Mouse (Mus musculus) heart, embryonic 14.5 days (tissue): ENCODE measurements around the gene Mms22l. TPM values are rescaled to one million over a fixed set of nuclear protein-coding genes. Genes with fewer than 3 reads are reported as not detected.
"Not testable (repeated sequence)": the region's sequence is repeated elsewhere in the genome, so short reads cannot be mapped to it uniquely, and the experiment has no call there.

Experiments
- ATAC-seq: fragments of 200-750 bp; cut with Nextera tagmentation; 2 replicates; pipeline ENCODE4 v1.8.0; 2017; ENCODE audit warnings: low read depth, moderate TSS enrichment; ENCODE audit not compliant: insufficient number of reproducible peaks, insufficient read depth, low FRiP score
- H3K27ac ChIP-seq, 2 experiments: fragments of 200-500 bp in 1 of 2; fragments of 300-500 bp in 1 of 2; sonication (generic) in 1 of 2; replicated peaks in 1 of 2; 2 replicates each; pipeline ENCODE4 v1.5.1; 2012 to 2014; ENCODE audit warnings: low read depth in 2 of 2, low read length in 2 of 2, control low read depth in 1 of 2, mild to moderate bottlenecking in 1 of 2, mixed read lengths in 1 of 2; ENCODE audit not compliant: control insufficient read depth in 1 of 2, insufficient read depth in 1 of 2
- H3K27me3 ChIP-seq: fragments of 300-500 bp; sonication (generic); 2 replicates; pipeline ENCODE4 v1.6.1; 2014; ENCODE audit warnings: mild to moderate bottlenecking, low read length, control low read depth; ENCODE audit not compliant: control insufficient read depth, insufficient read depth
- H3K36me3 ChIP-seq: fragments of 300-500 bp; sonication (generic); 2 replicates; pipeline ENCODE4 v1.6.1; 2014; ENCODE audit warnings: mild to moderate bottlenecking, control low read depth, low read length, mixed read lengths; ENCODE audit not compliant: control insufficient read depth, insufficient read depth
- H3K4me1 ChIP-seq, 2 experiments: fragments of 200-500 bp in 1 of 2; fragments of 300-500 bp in 1 of 2; sonication (generic) in 1 of 2; 2 replicates each; pipeline ENCODE4 v1.6.1; 2012 to 2014; ENCODE audit warnings: low read length in 2 of 2, control low read depth in 1 of 2, mixed read lengths in 1 of 2; ENCODE audit not compliant: control insufficient read depth in 2 of 2, insufficient read depth in 2 of 2
- H3K4me2 ChIP-seq: fragments of 300-500 bp; sonication (generic); 2 replicates; pipeline ENCODE4 v1.6.1; 2014; ENCODE audit warnings: mild to moderate bottlenecking, low read length
- H3K4me3 ChIP-seq, 2 experiments: fragments of 200-500 bp in 1 of 2; fragments of 300-500 bp in 1 of 2; sonication (generic) in 1 of 2; 2 replicates each; pipeline ENCODE4 v1.5.1; 2012 to 2014; ENCODE audit warnings: low read length in 2 of 2, mild to moderate bottlenecking in 2 of 2, control low read depth in 1 of 2, low read depth in 1 of 2, moderate library complexity in 1 of 2; ENCODE audit not compliant: control insufficient read depth in 1 of 2, insufficient read depth in 1 of 2
- H3K9ac ChIP-seq: fragments of 300-500 bp; sonication (generic); 2 replicates; pipeline ENCODE4 v1.6.1; 2014; ENCODE audit warnings: mild to moderate bottlenecking, low read length
- H3K9me3 ChIP-seq: fragments of 300-500 bp; sonication (generic); 2 replicates; pipeline ENCODE4 v1.6.1; 2016; ENCODE audit warnings: low read length, control low read depth; ENCODE audit not compliant: control insufficient read depth
- WGBS: fragments of 180-500 bp; shearing (Covaris S2); extraction: QIAGEN DNeasy Blood & Tissue Kit; methylation state at CpG from one replicate; pipeline ENCODE4 v1.1.7; 2014; 5-methylcytosine and 5-hydroxymethylcytosine counted together
- polyA plus RNA-seq: library from polyadenylated mRNA; unstranded; fragments of >200 nt; fragmentation: Nextera tagmentation; extraction: Ambion mirVana; gene quantifications from 2 replicates; pipeline ENCODE4 v1.2.1, GENCODE M21; 2014

Mms22l gene
- 22.0 and 22.1 TPM in 2 replicates for polyA plus RNA-seq

DNA sequence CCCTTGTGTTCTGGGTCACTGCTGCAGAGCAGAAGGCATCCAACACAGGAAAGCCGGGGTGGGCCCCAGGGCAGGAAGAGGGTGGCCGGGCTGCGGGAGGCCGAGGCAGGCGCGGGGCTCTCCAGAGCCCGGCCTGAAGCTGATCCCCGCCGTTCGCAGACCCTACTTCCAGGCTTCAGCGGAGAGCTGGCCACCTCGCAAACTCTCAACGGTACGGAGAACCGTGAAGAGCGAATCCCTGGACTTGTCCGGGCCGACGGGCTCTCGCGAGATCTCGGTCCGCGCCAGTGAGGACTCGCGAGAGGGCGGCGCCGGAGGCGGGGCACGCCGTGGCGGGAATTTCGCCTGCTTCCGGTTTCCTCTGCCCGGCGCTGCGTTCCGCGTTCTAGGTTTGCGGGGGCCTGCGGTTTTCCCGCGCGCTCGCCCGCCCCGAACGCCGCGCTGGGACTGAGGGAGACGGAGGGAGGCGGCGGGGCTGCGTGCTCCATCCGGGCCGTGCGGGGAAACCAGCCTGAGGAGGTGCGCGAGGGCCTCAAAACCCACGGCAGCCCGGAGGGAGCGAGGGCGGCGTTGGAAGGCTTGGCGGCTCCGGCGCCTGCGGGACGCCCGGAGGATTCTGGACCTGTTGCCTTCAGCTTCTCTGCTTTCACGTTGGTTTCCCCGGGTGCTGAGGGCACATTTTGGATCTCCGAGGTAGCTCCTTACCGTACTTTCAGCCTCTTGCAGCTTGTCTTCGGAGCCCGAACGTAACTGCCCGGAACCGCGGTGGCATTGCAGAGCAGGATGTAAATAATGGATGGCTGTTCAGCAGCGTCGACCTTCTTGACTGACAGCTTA lies at the start of gene Mms22l:
Mms22l (plus strand) TSS at position 336 of the 837 bp plus-strand sequence.
- H3K27me3 ChIP-seq: no peaks in the 10 kb centered on the region
- H3K4me1 ChIP-seq: peaks cover 0 to 9% of the 10 kb centered on the region in 2 experiments; a peak in 1 of 4 replicates
- no peaks in the 10 kb centered on the region for H3K9me3 ChIP-seq
- peak within 1 kb of the TSS; percentile 82 for H3K4me2 ChIP-seq
- peak within 1 kb of the TSS; percentile 87 for H3K9ac ChIP-seq
- peak within 1 kb of the TSS; percentile 84 to 92 for H3K4me3 ChIP-seq
- WGBS: under 1% methylated on average over 81 of the region's 83 CpGs
- peak within 1 kb of the TSS; percentile 92 to 95 for H3K27ac ChIP-seq
- peak; percentile 98 for ATAC-seq
- H3K36me3 ChIP-seq: peaks cover 9% of the 10 kb centered on the region; the same call in 1 of the 2 replicates

DNA sequence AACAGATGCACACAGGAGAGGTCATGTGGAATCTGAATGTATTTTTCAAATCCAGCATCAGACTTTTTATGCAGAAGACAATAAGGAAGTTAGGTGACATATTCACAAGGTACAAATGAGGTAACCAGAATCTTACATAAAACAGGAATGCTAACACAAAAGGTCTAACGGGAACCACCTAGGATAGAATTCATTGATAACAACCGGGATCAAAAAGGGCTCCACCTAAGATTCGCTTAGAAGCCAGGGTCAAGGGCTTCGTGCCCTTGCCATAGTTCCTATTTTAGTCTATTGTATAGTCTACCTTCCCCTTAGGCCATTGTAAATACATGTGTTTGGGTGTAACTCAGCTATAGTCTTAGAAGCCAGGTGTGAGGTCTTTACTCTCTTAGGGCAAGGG lies 12.2 kb upstream of the Mms22l start:
- 81% methylated on average over 4 of the region's 4 CpGs for WGBS
- H3K4me3 ChIP-seq, ATAC-seq, H3K9me3 ChIP-seq, H3K27me3 ChIP-seq, H3K4me1 ChIP-seq, H3K4me2 ChIP-seq, H3K9ac ChIP-seq, H3K36me3 ChIP-seq, H3K27ac ChIP-seq: not testable (repeated sequence)

DNA sequence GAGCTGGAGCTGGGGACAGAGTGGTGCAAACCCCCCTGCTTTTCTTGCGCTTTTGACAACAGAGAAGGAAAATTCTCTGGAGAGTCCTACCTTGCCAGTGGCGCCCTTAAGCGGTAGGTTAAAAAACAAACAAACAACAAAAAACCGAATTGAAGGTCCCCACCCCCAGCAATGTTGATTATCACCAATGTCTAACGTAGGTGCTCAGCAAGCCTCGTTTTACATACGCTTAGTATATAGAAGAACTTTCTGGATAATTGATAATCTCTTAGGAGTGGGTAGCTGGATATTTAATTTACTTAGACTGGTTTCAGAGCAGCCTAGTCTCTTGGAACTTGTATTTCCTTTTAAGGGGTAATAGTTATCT lies 685 bp downstream of the Mms22l start:
- H3K36me3 ChIP-seq: peaks cover 12% of the 10 kb centered on the region; the same call in 1 of the 2 replicates
- peak overlapping the region; percentile 87 for H3K9ac ChIP-seq
- peak overlapping the region; percentile 84 to 92 for H3K4me3 ChIP-seq
- no peaks in the 10 kb centered on the region for H3K9me3 ChIP-seq
- WGBS: 2% methylated on average over 7 of the region's 7 CpGs
- peaks cover 0 to 9% of the 10 kb centered on the region in 2 experiments; a peak in 1 of 4 replicates for H3K4me1 ChIP-seq
- peak overlapping the region; percentile 73 to 95; a peak in 1 of 4 replicates for H3K27ac ChIP-seq
- ATAC-seq: no peak
- no peaks in the 10 kb centered on the region for H3K27me3 ChIP-seq
- H3K4me2 ChIP-seq: peak overlapping the region; percentile 82

DNA sequence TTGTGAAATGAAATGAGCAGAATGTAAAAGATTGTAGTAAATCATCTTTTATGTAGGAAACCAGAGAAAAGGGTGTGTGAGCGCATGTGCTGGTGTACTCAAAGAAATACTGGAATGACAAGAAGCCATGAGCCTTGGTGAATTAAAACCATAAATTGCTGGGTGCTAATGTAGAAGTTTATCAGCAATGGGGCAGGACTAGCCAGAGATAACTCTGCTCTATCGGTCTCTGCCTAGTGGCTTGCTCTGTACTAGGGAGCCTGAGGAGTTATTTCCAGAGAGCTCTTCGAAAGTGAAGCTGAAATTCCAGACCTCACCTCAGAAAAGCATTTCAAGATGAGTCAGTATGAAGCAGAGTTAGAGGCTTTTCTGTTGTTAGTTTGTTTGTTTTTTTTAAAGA lies 12.9 kb downstream of the Mms22l start:
- WGBS: 72% methylated on average over 3 of the region's 3 CpGs
- H3K4me1 ChIP-seq: no peaks in the 10 kb centered on the region
- H3K9ac ChIP-seq: no peak overlapping the region
- peaks cover 44% of the 10 kb centered on the region for H3K36me3 ChIP-seq
- no peak for ATAC-seq
- no peak overlapping the region for H3K4me3 ChIP-seq
- no peak overlapping the region for H3K4me2 ChIP-seq
- H3K27me3 ChIP-seq: no peaks in the 10 kb centered on the region
- H3K9me3 ChIP-seq: no peaks in the 10 kb centered on the region
- H3K27ac ChIP-seq: no peak overlapping the region

DNA sequence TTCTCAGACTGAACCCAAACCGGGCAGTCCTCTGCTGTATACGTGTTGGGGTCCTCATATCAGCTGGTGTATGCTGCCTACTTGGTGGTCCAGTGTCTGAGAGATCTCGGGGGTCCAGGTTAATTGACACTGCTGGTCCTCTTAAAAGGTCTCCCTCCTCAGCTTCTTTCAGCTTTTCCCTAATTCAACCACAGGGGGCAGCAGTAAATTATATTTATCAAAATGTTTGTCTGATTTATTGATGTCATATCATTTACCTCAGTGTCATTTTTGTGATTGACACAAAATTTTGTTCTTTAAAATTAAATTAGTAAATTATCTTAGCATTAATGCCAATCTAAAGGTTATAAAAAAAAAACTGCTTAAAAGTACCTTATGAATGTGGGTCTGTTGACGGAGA lies 40.7 kb downstream of the Mms22l start:
- WGBS: 89% methylated on average over 4 of the region's 4 CpGs
- H3K4me2 ChIP-seq: no peak overlapping the region
- no peaks in the 10 kb centered on the region for H3K4me1 ChIP-seq
- H3K9ac ChIP-seq: no peak overlapping the region
- H3K4me3 ChIP-seq: no peak overlapping the region
- H3K27me3 ChIP-seq: no peaks in the 10 kb centered on the region
- H3K9me3 ChIP-seq: no peaks in the 10 kb centered on the region
- H3K27ac ChIP-seq: no peak overlapping the region
- H3K36me3 ChIP-seq: peaks cover 10% of the 10 kb centered on the region
- no peak for ATAC-seq

DNA sequence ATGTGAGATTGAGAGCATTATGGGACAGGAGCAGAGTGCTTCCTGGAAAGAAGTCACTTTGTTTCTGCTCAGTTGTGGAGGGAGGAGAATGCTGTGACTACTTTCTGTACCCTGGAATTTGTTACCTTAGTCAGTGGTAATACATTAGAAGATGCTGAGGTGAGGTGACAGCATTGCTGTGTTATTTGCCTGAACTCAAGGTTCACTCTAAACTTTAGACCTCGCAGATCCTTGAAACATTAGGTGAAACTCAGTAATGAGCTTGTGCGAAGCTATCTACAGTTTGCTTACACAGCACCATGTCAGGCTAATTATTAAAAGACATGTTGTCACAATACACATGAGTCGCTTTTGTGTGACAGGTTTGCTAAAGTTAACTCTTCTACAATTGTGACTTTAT lies 47.2 kb downstream of the Mms22l start:
- 87% methylated on average over 3 of the region's 3 CpGs for WGBS
- no peaks in the 10 kb centered on the region for H3K27me3 ChIP-seq
- no peak overlapping the region for H3K9ac ChIP-seq

DNA sequence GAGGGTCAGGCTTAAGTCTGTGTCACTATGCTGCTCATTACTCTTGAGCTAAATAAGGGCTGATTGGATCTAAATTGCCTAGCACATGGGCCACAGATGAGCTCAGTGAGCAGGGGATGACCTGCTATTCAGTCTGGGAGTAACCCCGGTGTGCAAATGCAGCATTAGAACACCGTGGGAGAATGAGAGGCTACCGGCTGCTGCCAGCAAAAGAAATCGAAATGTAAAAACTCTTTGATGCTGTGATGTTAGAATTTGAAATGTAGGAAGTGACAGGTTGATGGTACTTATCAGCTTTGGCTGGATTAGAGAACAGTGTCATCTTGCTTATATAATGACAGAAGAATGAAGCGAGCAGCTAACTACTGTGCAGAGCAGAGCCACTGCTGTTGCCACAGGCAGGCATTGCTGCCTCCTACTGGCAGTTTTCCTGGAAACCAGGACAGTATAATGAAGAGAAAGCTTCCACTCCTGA lies 48.5 kb downstream of the Mms22l start:
- no peak overlapping the region for H3K4me3 ChIP-seq
- no peak overlapping the region for H3K4me2 ChIP-seq
- no peaks in the 10 kb centered on the region for H3K36me3 ChIP-seq
- no peak overlapping the region for H3K9ac ChIP-seq
- H3K9me3 ChIP-seq: no peaks in the 10 kb centered on the region
- H3K27ac ChIP-seq: no peak overlapping the region
- WGBS: 72% methylated on average over 5 of the region's 5 CpGs
- no peaks in the 10 kb centered on the region for H3K4me1 ChIP-seq
- ATAC-seq: no peak
- no peaks in the 10 kb centered on the region for H3K27me3 ChIP-seq

More for the DNA sequence above, 47.2 kb downstream of the Mms22l start:
- H3K27ac ChIP-seq: no peak overlapping the region
- no peaks in the 10 kb centered on the region for H3K36me3 ChIP-seq
- no peak overlapping the region for H3K4me3 ChIP-seq
- no peak overlapping the region for H3K4me2 ChIP-seq
- ATAC-seq: no peak
- no peaks in the 10 kb centered on the region for H3K9me3 ChIP-seq
- H3K4me1 ChIP-seq: no peaks in the 10 kb centered on the region
